Mouse (Mus musculus) adrenal gland, postnatal 14 days (tissue): Measurements from ENCODE around the gene Sstr2. TPM values are rescaled to one million over a fixed set of nuclear protein-coding genes. Genes with fewer than 3 reads are reported as not detected.

Source experiments
- DNase-seq: peaks from one replicate; pipeline ENCODE4 v3.0.0; 2021; ENCODE audit warnings: mixed read lengths
- total RNA-seq: library from RNA; stranded (reverse); gene quantifications from 2 replicates; pipeline ENCODE4 v1.2.3, GENCODE M21; 2021

Sstr2 gene
- total RNA-seq, 1 experiment from 2014 or later: 2.6 TPM

GRCm38 (mm10) chr11:113619420-113620080, 408 bp downstream of the Sstr2 start:
- no peak for DNase-seq

GRCm38 (mm10) chr11:113621001-113621400, 1.9 kb downstream of the Sstr2 start:
- DNase-seq: no peak

- DNase-seq: no peak
Measured at GRCm38 (mm10) chr11:113622028-113622427, 2.9 kb downstream of the Sstr2 start.

GRCm38 (mm10) chr11:113625437-113625836, 6.3 kb downstream of the Sstr2 start:
- DNase-seq: no peak

GRCm38 (mm10) chr11:113627785-113628184, 8.6 kb downstream of the Sstr2 start:
- DNase-seq: peak; percentile 42

GRCm38 (mm10) chr11:113630642-113631041, 11.5 kb downstream of the Sstr2 start:
- DNase-seq: peak; percentile 28

GRCm38 (mm10) chr11:113631302-113631701, 12.2 kb downstream of the Sstr2 start:
- no peak for DNase-seq

- no peak for DNase-seq
Measured at GRCm38 (mm10) chr11:113631862-113632261, 12.7 kb downstream of the Sstr2 start.

GRCm38 (mm10) chr11:113632303-113632702, 13.2 kb downstream of the Sstr2 start:
- no peak for DNase-seq

GRCm38 (mm10) chr11:113633398-113633797, 14.3 kb downstream of the Sstr2 start:
- no peak for DNase-seq

- DNase-seq: no peak
Measured at GRCm38 (mm10) chr11:113634699-113635121, 15.6 kb downstream of the Sstr2 start.

GRCm38 (mm10) chr11:113638680-113639079, 19.5 kb downstream of the Sstr2 start:
- DNase-seq: no peak

- DNase-seq: no peak
Measured at GRCm38 (mm10) chr11:113645181-113645580, 26.0 kb downstream of the Sstr2 start.

- peak; percentile 91 for DNase-seq
Measured at GRCm38 (mm10) chr11:113648152-113648551, 29.0 kb downstream of the Sstr2 start.

GRCm38 (mm10) chr11:113648690-113649352, 29.7 kb downstream of the Sstr2 start, which contains the start of gene Cog1:
Cog1 (plus strand) TSS chr11:113649169.
- no peak for DNase-seq

- DNase-seq: peak; percentile 83
Measured at GRCm38 (mm10) chr11:113649353-113650210, 30.4 kb downstream of the Sstr2 start, which contains the start of gene Slc39a11. Slc39a11 (minus strand) TSS chr11:113650079.

- DNase-seq: no peak
Measured at GRCm38 (mm10) chr11:113651206-113651906, 32.2 kb downstream of the Sstr2 start.

GRCm38 (mm10) chr11:113651907-113652273, 32.7 kb downstream of the Sstr2 start:
- DNase-seq: peak; percentile 55

GRCm38 (mm10) chr11:113652516-113652915, 33.4 kb downstream of the Sstr2 start:
- DNase-seq: no peak

GRCm38 (mm10) chr11:113654105-113654504, 35.0 kb downstream of the Sstr2 start:
- DNase-seq: no peak

GRCm38 (mm10) chr11:113654561-113655270, 35.6 kb downstream of the Sstr2 start:
- no peak for DNase-seq
